Mouse (Mus musculus) erythroblast, embryonic 14.5 days (primary cell): ENCODE measurements around the gene Hs6st1. TPM values are rescaled to one million over a fixed set of nuclear protein-coding genes. Genes with fewer than 3 reads are reported as not detected.

Source experiments
- H3K27me3 ChIP-seq: 2 replicates; pipeline ENCODE4 v1.6.1; 2012; ENCODE audit warnings: inconsistent platforms; ENCODE audit not compliant: control insufficient read depth
- H3K36me3 ChIP-seq: 2 replicates; pipeline ENCODE4 v1.6.1; 2012; ENCODE audit warnings: mild to moderate bottlenecking, inconsistent platforms; ENCODE audit not compliant: control insufficient read depth
- H3K4me1 ChIP-seq: 2 replicates; pipeline ENCODE4 v1.6.1; 2012; ENCODE audit warnings: inconsistent platforms; ENCODE audit not compliant: control insufficient read depth
- H3K4me3 ChIP-seq: replicated peaks from 2 replicates; pipeline ENCODE3; 2012; ENCODE audit warnings: moderate library complexity, mild to moderate bottlenecking, inconsistent platforms
- H3K9me3 ChIP-seq: 2 replicates; pipeline ENCODE4 v1.6.1; 2012; ENCODE audit warnings: low read length, inconsistent platforms, mixed read lengths; ENCODE audit not compliant: control insufficient read depth
- GATA1 ChIP-seq: IDR thresholded peaks from 2 replicates; pipeline ENCODE4 v1.6.1; 2012; ENCODE audit warnings: low read length, inconsistent platforms, mixed read lengths
- TAL1 ChIP-seq: IDR thresholded peaks from 3 replicates; pipeline ENCODE4 v1.6.1; 2012; ENCODE audit warnings: low read length, inconsistent platforms, mixed read lengths
- polyA plus RNA-seq: library from polyadenylated mRNA; stranded (reverse); fragments of >175 nt; gene quantifications from 2 replicates; pipeline ENCODE4 v1.2.3, GENCODE M21; 2012

Hs6st1 gene
- polyA plus RNA-seq, 1 experiment: 20.5 TPM

DNA sequence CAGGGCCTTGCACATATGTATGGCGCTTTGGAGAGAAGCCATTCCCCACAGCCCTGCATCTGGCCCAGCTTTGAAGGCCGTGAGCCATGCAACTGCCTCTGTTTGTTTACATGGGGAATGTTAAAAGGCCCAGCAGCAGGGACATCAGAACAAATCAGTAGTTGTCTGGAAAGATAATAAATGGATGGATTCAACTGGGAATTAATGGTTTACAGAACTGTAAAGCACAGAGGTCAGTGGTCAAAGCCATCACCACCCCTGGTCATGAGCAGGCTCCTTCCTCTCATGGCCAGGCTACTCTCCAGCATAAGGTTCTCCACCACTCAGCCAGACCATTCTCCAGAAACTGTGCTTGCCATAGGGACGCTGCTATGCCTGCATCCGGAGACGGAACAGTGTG, 7.5 kb downstream of the Hs6st1 start:
- Histone ChIP-seq H3K4me1 (peaks cover 98% of the 10 kb centered on the region), H3K4me3 (peak overlapping the region; percentile 16)

DNA sequence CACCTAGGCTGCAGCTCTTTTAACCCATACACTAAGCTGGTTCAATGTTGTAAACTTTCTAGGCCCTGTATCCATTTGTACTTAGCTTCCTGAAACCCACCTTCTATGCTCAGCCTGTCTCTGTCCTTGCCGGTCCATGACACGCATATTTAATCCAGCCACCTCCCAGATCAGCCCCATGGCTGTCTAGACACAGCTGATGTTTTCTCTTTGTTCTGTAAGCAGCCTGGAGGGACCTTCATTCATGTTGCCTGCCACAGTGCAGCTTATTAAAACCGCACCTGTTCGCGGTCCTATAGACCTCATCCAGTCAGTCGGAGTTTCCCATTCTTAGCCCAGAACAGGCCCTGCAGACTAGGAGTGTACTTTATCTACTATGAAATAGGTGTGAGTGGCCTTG, 8.9 kb downstream of the Hs6st1 start:
- TF ChIP-seq GATA1: no peak
- no peak for TF ChIP-seq TAL1
- H3K36me3 ChIP-seq: peaks cover 100% of the 10 kb centered on the region
- H3K4me3 ChIP-seq: no peak overlapping the region
- peaks cover 97% of the 10 kb centered on the region for H3K4me1 ChIP-seq
- H3K27me3 ChIP-seq: no peaks in the 10 kb centered on the region
- no peaks in the 10 kb centered on the region for H3K9me3 ChIP-seq

More for the DNA sequence above, 7.5 kb downstream of the Hs6st1 start:
- TF ChIP-seq GATA1 (no peak), TAL1 (no peak)
- no peaks in the 10 kb centered on the region for H3K27me3 ChIP-seq
- peaks cover 100% of the 10 kb centered on the region for H3K36me3 ChIP-seq
- no peaks in the 10 kb centered on the region for H3K9me3 ChIP-seq

- TF ChIP-seq GATA1: no peak
- no peak for TF ChIP-seq TAL1
- Histone ChIP-seq H3K27me3 (no peaks in the 10 kb centered on the region), H3K4me3 (no peak overlapping the region), H3K36me3 (peaks cover 100% of the 10 kb centered on the region), H3K4me1 (peaks cover 97% of the 10 kb centered on the region), H3K9me3 (no peaks in the 10 kb centered on the region)
These were observed 10.1 kb downstream of the Hs6st1 start for GRCm38 (mm10) chr1:36078250-36078649.

GRCm38 (mm10) chr1:36079679-36080078, 11.5 kb downstream of the Hs6st1 start:
- Histone ChIP-seq H3K9me3 (no peaks in the 10 kb centered on the region), H3K4me1 (peaks cover 98% of the 10 kb centered on the region), H3K36me3 (peaks cover 100% of the 10 kb centered on the region), H3K4me3 (no peak overlapping the region), H3K27me3 (no peaks in the 10 kb centered on the region)
- TF ChIP-seq TAL1: no peak

DNA sequence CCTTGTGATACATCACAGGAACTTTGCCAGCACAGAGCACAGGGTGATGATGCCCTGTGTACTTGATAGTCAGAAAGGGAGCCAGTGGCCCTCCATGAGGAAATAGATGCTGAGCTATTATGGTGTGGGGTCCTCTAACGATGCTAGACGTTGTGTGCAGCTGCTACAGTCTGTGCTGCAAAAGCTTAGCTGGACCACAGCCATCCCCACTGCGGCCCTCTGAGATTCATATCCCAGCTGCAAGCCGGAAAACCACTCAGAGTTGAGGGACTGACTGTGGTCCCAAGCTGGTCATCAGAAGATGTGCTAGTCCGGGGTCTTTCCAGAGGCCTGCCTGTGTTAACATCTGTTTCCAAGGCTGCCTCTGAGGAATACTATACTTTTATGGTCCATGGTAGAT, 12.8 kb downstream of the Hs6st1 start:
- peaks cover 100% of the 10 kb centered on the region for H3K36me3 ChIP-seq
- H3K27me3 ChIP-seq: no peaks in the 10 kb centered on the region
- peaks cover 95% of the 10 kb centered on the region for H3K4me1 ChIP-seq

DNA sequence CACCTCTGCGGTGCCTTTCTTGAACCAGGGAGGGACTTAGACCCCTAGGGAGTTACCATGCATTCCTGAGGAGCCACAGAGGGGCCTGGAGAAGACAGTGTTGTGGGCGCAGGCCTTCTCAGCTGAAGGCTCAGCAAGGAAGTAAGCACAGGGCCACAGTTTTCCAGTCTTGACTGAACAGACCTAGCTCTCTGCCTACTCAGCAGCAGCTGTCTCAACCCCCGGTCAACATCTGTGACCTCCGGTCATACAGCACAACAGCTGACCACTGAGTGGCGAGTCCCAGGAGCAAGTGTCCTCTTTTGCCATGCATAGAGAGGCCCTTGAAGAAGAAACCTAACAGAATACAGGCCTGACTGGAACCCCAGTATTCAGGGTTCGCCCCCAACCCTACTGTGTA, 14.0 kb downstream of the Hs6st1 start:
- H3K4me1 ChIP-seq: peaks cover 93% of the 10 kb centered on the region
- TF ChIP-seq GATA1: no peak
- no peak for TF ChIP-seq TAL1
- peaks cover 100% of the 10 kb centered on the region for H3K36me3 ChIP-seq
- H3K4me3 ChIP-seq: no peak overlapping the region
- H3K9me3 ChIP-seq: no peaks in the 10 kb centered on the region
- no peaks in the 10 kb centered on the region for H3K27me3 ChIP-seq

More for the DNA sequence above, 12.8 kb downstream of the Hs6st1 start:
- Histone ChIP-seq H3K9me3 (no peaks in the 10 kb centered on the region), H3K4me3 (no peak overlapping the region)
- TF ChIP-seq TAL1 (no peak), GATA1 (no peak)

DNA sequence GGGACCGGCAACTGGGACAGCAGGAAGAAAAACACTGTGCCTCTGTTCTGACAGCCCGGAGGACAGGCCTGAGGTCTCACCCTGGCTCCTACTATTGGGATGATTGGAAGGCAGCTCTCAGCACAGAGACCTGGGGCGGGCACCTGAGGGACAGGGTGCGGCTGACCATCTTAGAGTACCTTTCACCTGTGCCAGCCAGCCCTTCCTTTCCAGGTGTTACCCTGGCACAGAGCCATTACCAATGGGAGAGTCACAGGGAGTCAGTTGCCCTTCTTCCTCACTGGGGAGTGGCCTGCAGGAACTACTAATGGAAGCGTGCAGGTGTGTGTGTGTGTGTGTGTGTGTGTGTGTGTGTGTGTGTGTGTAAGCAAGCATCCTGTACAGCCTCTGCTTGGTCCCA, 15.4 kb downstream of the Hs6st1 start:
- Histone ChIP-seq H3K36me3 (peaks cover 100% of the 10 kb centered on the region), H3K4me3 (no peak overlapping the region), H3K27me3 (no peaks in the 10 kb centered on the region), H3K9me3 (no peaks in the 10 kb centered on the region), H3K4me1 (peaks cover 93% of the 10 kb centered on the region)
- TF ChIP-seq TAL1 (no peak), GATA1 (no peak)

GRCm38 (mm10) chr1:36085069-36085468, 16.9 kb downstream of the Hs6st1 start:
- H3K9me3 ChIP-seq: no peaks in the 10 kb centered on the region
- no peak for TF ChIP-seq GATA1
- no peak for TF ChIP-seq TAL1
- peaks cover 93% of the 10 kb centered on the region for H3K4me1 ChIP-seq
- no peak overlapping the region for H3K4me3 ChIP-seq
- H3K27me3 ChIP-seq: no peaks in the 10 kb centered on the region
- peaks cover 100% of the 10 kb centered on the region for H3K36me3 ChIP-seq

DNA sequence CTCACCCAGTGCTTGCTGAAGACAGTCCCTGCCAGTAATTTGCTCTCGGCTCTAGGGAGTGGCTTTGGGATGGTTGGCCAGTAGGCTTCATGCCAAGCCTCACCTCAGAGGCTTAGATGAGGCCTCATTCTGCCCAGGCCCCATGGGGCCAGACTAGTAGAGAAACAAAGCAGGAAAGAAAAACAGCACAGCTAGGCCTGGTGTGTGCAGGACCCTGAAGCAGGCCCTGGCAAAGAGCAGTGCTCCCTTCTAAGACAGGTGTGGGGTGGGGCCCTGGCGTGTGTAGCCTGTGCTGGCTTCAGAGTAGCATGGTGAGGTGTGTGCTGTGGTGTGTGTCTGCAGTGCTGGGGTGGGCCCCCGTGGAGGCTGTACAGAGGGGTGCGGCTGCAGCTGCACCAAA, 20.2 kb downstream of the Hs6st1 start:
- H3K27me3 ChIP-seq: no peaks in the 10 kb centered on the region
- no peaks in the 10 kb centered on the region for H3K9me3 ChIP-seq
- no peak for TF ChIP-seq TAL1
- TF ChIP-seq GATA1: no peak
- peaks cover 100% of the 10 kb centered on the region for H3K36me3 ChIP-seq
- H3K4me3 ChIP-seq: peak overlapping the region; percentile 26
- H3K4me1 ChIP-seq: peaks cover 94% of the 10 kb centered on the region

DNA sequence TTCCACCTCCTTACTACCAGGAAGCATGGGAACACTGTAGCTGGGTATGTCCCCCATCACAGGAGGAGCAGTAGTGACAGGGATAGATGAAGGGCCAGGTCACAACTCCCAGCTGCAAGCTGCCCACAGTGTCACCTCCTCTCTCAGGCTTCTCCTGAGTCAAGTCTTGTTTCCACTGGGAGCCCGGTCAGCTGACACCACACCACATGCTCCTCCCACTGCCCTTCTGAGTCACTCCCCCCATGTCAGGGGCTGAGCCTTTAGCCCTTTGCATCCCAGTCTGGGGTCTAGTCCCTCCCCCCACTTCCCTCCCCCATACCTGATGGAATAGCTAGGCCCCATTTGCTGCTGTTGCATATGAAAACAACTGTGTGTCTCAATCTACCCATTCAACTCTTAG, 21.3 kb downstream of the Hs6st1 start:
- TF ChIP-seq GATA1 (no peak), TAL1 (no peak)

More for the DNA sequence above, 21.3 kb downstream of the Hs6st1 start:
- Histone ChIP-seq H3K27me3 (no peaks in the 10 kb centered on the region), H3K4me1 (peaks cover 94% of the 10 kb centered on the region), H3K36me3 (peaks cover 100% of the 10 kb centered on the region), H3K4me3 (peak overlapping the region; percentile 55), H3K9me3 (no peaks in the 10 kb centered on the region)
